8 mouse cellular contexts compared by ENCODE assay signal in genomic region chr16:31200790-31201567, GRCm38 (mm10). TPM values are rescaled to one million over a fixed set of nuclear protein-coding genes. Genes with fewer than 3 reads are reported as not detected.
A peak's percentile ranks its signal among the peaks of the same experiment; 100 is the strongest.
DNase-seq lines count a peak whose midpoint lies in the region; ATAC-seq lines count a peak whose summit lies in the region.

Gene Acap2, minus strand, starts transcription at chr16:31201245.

- H3K36me3 ChIP-seq in hindbrain, embryonic 16.5 days (ENCODE audit: control insufficient read depth, insufficient read depth, low read length), result no peaks in the 10 kb centered on the region
- no peaks in the 10 kb centered on the region for H3K36me3 ChIP-seq in macrophage (ENCODE audit: inconsistent target)

- peaks cover 16% of the 10 kb centered on the region for H3K4me1 ChIP-seq in hindbrain, embryonic 16.5 days (ENCODE audit: control insufficient read depth, insufficient read depth, low read depth, low read length)

- peak; percentile 99 for ATAC-seq in hindbrain, embryonic 16.5 days

- H3K9ac ChIP-seq in hindbrain, embryonic 16.5 days (ENCODE audit: low read depth, low read length), result peak within 1 kb of the TSS; percentile 98

- WGBS in hindbrain, embryonic 16.5 days, result under 1% methylated on average over 60 of the region's 73 CpGs
- 0% methylated on average over 68 of the region's 73 CpGs for WGBS in macrophage (ENCODE audit: missing documents)

- H3K27me3 ChIP-seq in hindbrain, embryonic 16.5 days (replicated peaks; ENCODE audit: control insufficient read depth, insufficient read depth, low read length), result no peaks in the 10 kb centered on the region

- peaks cover 47% of the 10 kb centered on the region for H3K79me2 ChIP-seq in macrophage (ENCODE audit: inconsistent target)

- DNase-seq in WW6 (ENCODE audit: low read depth, low spot score), result peak; percentile 85
- DNase-seq in cerebellum, postnatal 4 days (ENCODE audit: low spot score in 2 of 2), result peak; percentile 96 to 97
- peak; percentile 97 for DNase-seq in gastrocnemius, adult 18-20 months (ENCODE audit: low spot score)
- DNase-seq in left cerebral cortex, adult 18-20 months (ENCODE audit: low spot score in 2 of 2), result peak; percentile 97 to 99
- peak; percentile 99 for DNase-seq in right cerebral cortex, adult 18-20 months
- peak; percentile 92 for DNase-seq in urinary bladder, postnatal 10 days (ENCODE audit: low spot score)

- peak within 1 kb of the TSS; percentile 78 for H3K4me2 ChIP-seq in hindbrain, embryonic 16.5 days (ENCODE audit: low read length)

- H3K4me3 ChIP-seq in hindbrain, embryonic 16.5 days (ENCODE audit: low read length), result peak within 1 kb of the TSS; percentile 97
- peak within 1 kb of the TSS; percentile 67 for H3K4me3 ChIP-seq in macrophage (ENCODE audit: inconsistent target)

- no peaks in the 10 kb centered on the region for H3K9me3 ChIP-seq in hindbrain, embryonic 16.5 days (ENCODE audit: control insufficient read depth, low read length)

- H3K27ac ChIP-seq in hindbrain, embryonic 16.5 days (ENCODE audit: low read depth, low read length), result peak within 1 kb of the TSS; percentile 96
- H3K27ac ChIP-seq in macrophage, result peak within 1 kb of the TSS; percentile 93

RNA-seq across cellular contexts. Expression of gene Acap2, which starts in this region (rescaled TPM):
- total RNA-seq in gastrocnemius, adult 18-20 months (2021), result 1 to 10 TPM; 6.9 to 9.3 TPM
- 9.4 and 11.0 TPM in 2 replicates for polyA plus RNA-seq in hindbrain, embryonic 16.5 days (2015; fragmentation: Nextera tagmentation; extraction: Ambion mirVana)
- 100 to 1,000 TPM; 102 TPM for total RNA-seq in left cerebral cortex, adult 18-20 months (2021)
- total RNA-seq in macrophage (2018; cell fraction: chromatin; rRNA removed), result 100 to 1,000 TPM in 25 of 26 experiments, 10 to 100 TPM in 1; 84.8 to 216 (median 156) TPM
- total RNA-seq in macrophage (2018; cell fraction: cytosol; rRNA removed), result 10 to 100 TPM; 55.5 to 89.9 (median 80.4) TPM
- 100 to 1,000 TPM in 13 of 26 experiments, 10 to 100 TPM in 13; 65.7 to 154 (median 101) TPM for total RNA-seq in macrophage (2018; cell fraction: nucleus; rRNA removed)
- 39.6 to 55.7 TPM (median 44.7 TPM) in 3 replicates for polyA plus RNA-seq in macrophage (2018)

Comparison
In these comparisons a context has a peak if more than half of its experiments do, and no peak if none do; other contexts are left out.
1. Peak in every context shown above with its lines: DNase-seq, ATAC-seq, H3K4me3 ChIP-seq and H3K27ac ChIP-seq.
2. RNA of gene Acap2 (total RNA-seq): 102 TPM in left cerebral cortex, adult 18-20 months; 6.9 to 9.3 TPM in gastrocnemius, adult 18-20 months; every median in the first group is over 4 times any median in the second.